Mouse (Mus musculus): ENCODE results near the gene Dnm3. TPM values are rescaled to one million over a fixed set of nuclear protein-coding genes. Genes with fewer than 3 reads are reported as not detected.
A peak's percentile ranks its signal among the peaks of the same experiment; 100 is the strongest.

Gene Dnm3
- polyA plus RNA-seq, 1 experiment: 8.2 TPM

DNA sequence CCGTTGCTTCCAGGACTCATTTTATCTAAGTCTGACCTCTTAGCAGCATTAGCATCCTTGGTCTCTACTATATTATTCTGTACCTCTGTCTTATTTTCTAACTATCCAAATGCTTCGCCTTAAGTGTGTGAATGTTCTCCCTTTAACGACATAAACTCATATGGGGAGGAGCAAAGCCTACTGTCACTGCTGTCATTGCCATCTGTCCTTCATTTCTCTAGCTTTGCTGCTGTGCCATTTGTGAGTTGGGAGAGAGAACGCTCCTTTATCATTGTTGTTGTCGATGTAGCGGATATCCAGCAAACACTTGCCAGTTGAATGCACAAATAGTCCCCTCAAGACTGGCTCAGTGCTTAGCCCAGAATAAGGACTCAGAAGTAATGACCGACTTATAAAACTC, 335.5 kb downstream of the Dnm3 start:
- 90% methylated on average over 7 of the region's 7 CpGs for WGBS

DNA sequence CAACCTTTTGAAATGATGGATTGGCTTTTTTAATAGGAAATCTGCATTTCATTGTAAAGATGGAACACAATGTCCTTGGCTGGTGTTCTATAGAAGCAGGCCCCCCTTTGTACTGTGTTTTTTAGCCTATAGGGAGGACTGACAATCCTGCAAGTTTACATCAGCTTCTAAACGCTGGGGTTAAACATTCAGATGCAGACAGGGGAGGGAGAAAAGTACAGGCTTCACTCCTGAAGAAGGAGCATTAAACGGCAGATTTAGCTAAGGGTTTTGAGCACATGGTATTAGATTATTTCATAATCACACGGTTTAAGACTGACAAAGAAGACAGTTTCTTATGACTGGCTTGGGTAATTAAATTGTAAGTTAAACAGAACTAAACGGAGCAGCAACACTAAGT, 341.5 kb downstream of the Dnm3 start:
- Histone ChIP-seq H3K27me3 (replicated peaks; ENCODE audit: control insufficient read depth, insufficient read depth, low read length) (no peaks in the 10 kb centered on the region), H3K36me3 (ENCODE audit: control insufficient read depth, insufficient read depth, low read length) (no peaks in the 10 kb centered on the region), H3K4me3 (ENCODE audit: insufficient read depth, low read depth, low read length) (no peak overlapping the region), H3K27ac (ENCODE audit: insufficient read depth, low read depth, low read length) (no peak overlapping the region), H3K4me1 (ENCODE audit: control insufficient read depth, insufficient read depth, low read length) (no peaks in the 10 kb centered on the region)
- no peak for DNase-seq
- TF ChIP-seq POLR2A (IDR thresholded peaks at IDR 0.05; ENCODE audit: low read depth, low read length): no peak
- no peak for TF ChIP-seq CTCF (conservative IDR thresholded peaks at IDR 0.05; ENCODE audit: insufficient read depth, insufficient read length, low read depth, low read length)
- 57% methylated on average over 4 of the region's 4 CpGs for WGBS

More for the DNA sequence above, 335.5 kb downstream of the Dnm3 start:
- no peak for DNase-seq
- H3K4me1 ChIP-seq (ENCODE audit: control insufficient read depth, insufficient read depth, low read length): no peaks in the 10 kb centered on the region
- no peak overlapping the region for H3K27ac ChIP-seq (ENCODE audit: insufficient read depth, low read depth, low read length)
- TF ChIP-seq CTCF (conservative IDR thresholded peaks at IDR 0.05; ENCODE audit: insufficient read depth, insufficient read length, low read depth, low read length) (no peak), POLR2A (IDR thresholded peaks at IDR 0.05; ENCODE audit: low read depth, low read length) (no peak)
- H3K27me3 ChIP-seq (replicated peaks; ENCODE audit: control insufficient read depth, insufficient read depth, low read length): no peaks in the 10 kb centered on the region
- H3K36me3 ChIP-seq (ENCODE audit: control insufficient read depth, insufficient read depth, low read length): no peaks in the 10 kb centered on the region
- H3K4me3 ChIP-seq (ENCODE audit: insufficient read depth, low read depth, low read length): no peak overlapping the region

DNA sequence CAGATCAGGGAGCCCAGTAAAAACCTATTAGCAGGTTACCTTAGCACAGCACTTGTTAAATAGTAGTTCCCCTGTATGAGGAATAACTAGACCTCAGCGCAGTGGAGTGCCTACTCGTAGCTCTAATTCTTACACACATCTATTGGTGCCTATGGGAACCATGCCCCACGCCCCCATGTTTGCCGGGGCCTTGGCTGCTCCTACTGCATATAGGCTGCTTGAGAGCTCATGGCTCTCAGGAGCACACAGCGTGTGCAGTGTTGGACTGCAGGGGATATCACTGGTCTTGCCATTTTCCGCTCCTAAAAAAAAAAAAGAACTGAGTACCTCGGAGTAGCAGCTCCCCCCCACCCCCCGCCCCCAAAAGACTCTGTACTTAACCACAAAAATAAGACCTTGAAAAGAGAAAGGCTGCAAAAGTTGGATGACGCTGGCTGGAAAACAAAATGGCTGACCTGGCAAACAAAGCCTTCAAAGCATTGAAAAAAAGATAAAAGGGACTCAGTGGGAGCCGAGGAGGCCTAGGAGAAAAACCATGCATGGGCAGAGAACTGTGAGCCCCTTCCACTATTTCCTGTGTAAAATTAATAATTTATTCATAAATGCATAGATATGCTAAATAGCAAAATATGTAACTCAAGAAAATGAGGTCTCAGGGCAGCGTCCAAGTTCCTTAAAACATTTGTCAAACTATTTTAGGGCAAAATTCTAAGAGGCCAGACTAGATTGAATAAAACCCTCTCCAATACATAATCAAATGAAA, 342.2 kb downstream of the Dnm3 start:
- Histone ChIP-seq H3K27ac (ENCODE audit: insufficient read depth, low read depth, low read length) (no peak overlapping the region), H3K27me3 (replicated peaks; ENCODE audit: control insufficient read depth, insufficient read depth, low read length) (no peaks in the 10 kb centered on the region), H3K4me1 (ENCODE audit: control insufficient read depth, insufficient read depth, low read length) (no peaks in the 10 kb centered on the region), H3K4me3 (ENCODE audit: insufficient read depth, low read depth, low read length) (no peak overlapping the region), H3K36me3 (ENCODE audit: control insufficient read depth, insufficient read depth, low read length) (no peaks in the 10 kb centered on the region)
- DNase-seq: no peak
- 90% methylated on average over 11 of the region's 11 CpGs for WGBS
- TF ChIP-seq CTCF (conservative IDR thresholded peaks at IDR 0.05; ENCODE audit: insufficient read depth, insufficient read length, low read depth, low read length) (no peak), POLR2A (IDR thresholded peaks at IDR 0.05; ENCODE audit: low read depth, low read length) (no peak)

DNA sequence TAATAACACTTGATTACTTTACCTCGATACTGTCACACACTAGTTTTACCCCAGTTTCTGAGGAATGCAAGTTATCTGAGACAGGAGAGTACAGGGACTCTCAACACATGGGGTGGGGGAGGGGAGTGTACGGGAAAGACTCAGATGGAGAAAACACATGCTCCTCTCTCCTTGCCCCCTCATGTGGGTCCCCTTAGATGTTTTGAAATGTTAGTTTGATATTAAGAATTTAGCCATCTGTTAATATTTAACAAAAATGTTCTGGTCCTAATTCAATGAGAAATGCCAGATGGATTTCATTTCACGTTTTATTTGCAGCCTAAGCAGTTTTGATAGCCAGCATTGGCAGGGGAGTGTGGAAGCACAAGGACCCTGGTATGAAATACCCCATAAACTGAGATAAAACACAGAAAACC, 343.2 kb downstream of the Dnm3 start:
- Histone ChIP-seq H3K27ac (ENCODE audit: insufficient read depth, low read depth, low read length) (no peak overlapping the region), H3K4me1 (ENCODE audit: control insufficient read depth, insufficient read depth, low read length) (no peaks in the 10 kb centered on the region), H3K36me3 (ENCODE audit: control insufficient read depth, insufficient read depth, low read length) (no peaks in the 10 kb centered on the region), H3K4me3 (ENCODE audit: insufficient read depth, low read depth, low read length) (no peak overlapping the region), H3K27me3 (replicated peaks; ENCODE audit: control insufficient read depth, insufficient read depth, low read length) (no peaks in the 10 kb centered on the region)
- DNase-seq: no peak
- WGBS: 54% methylated on average over 3 of the region's 3 CpGs
- TF ChIP-seq POLR2A (IDR thresholded peaks at IDR 0.05; ENCODE audit: low read depth, low read length) (no peak), CTCF (conservative IDR thresholded peaks at IDR 0.05; ENCODE audit: insufficient read depth, insufficient read length, low read depth, low read length) (no peak)

DNA sequence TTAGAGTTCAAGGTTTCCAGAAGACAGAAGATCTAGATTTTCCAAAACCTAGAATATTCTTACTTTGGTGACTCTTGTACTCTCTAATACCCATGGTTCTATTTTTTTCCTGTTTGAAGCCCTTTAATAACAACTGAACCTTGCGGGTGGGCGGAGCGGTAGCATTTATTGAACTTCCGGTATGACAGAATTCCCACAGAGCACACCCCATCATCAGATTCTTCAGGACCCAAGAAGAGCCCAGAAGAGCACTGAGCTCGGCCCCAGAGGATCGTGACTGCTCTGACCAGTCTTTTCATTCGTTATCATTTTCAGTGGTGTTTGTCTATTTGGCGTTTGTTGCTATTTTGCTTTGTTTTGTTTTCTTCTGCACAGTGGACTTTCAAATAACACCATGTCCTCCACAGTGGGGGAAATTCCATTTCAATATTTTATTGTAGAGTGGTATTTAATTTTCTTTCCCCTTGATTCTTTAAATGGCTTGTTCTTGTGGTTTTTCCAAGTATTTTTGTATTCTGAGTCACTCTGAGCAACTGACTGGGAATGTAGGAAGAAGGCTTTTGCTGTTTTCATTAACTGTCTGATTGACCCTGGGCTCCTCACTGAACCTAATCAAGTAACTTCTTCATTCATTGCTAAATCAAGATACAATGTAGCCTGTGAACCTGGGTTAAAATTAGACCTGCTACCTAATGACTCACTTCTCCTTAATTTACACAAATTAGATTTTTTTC, 344.8 kb downstream of the Dnm3 start:
- H3K4me1 ChIP-seq (ENCODE audit: control insufficient read depth, insufficient read depth, low read length): no peaks in the 10 kb centered on the region
- no peak for TF ChIP-seq POLR2A (IDR thresholded peaks at IDR 0.05; ENCODE audit: low read depth, low read length)
- TF ChIP-seq CTCF (conservative IDR thresholded peaks at IDR 0.05; ENCODE audit: insufficient read depth, insufficient read length, low read depth, low read length): no peak

DNA sequence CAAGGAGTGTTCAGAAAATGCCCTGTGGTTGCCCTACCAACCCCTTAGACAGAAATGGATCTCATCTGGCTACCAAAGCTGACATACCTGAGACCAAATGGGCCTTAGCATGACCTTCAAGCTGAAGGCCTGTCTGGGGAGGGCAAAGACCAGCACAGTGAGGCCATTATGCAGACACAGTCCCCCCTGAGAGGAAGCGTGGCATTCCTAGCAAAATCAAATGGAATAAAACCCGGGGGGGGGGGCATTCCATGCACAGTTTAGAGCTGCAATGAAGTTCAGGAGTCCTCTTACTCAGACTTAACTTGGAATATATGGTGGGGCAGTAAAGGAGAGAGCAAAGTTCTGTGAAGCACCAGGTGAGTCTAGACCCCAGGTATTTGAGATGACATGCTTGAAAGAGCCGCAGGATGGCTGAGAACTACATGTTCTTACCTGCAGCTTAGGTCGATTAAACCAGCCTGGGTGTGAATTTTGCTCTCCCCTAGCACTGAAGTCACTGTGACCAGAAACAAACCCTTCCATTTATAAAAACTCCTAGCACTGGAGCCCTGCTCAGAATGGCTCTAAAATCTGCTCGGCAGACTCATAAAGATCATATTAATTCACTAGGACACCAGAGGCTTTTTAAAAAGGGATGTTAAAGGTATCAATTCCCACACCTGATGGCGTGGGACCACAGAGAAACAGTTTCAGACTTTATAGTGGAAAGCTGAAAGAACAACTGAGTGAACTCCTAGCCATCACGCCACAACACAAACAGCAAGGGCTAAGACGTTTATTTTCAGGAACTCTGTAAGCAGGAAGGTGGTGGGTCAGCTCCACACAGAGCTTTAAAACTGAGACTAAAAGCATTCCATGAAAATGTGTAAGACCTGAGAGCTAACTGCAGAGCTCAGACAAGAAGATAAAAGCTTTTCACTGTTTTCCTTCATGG, 350.7 kb downstream of the Dnm3 start:
- H3K4me1 ChIP-seq (ENCODE audit: control insufficient read depth, insufficient read depth, low read length): no peaks in the 10 kb centered on the region
- H3K27me3 ChIP-seq (replicated peaks; ENCODE audit: control insufficient read depth, insufficient read depth, low read length): no peaks in the 10 kb centered on the region
- TF ChIP-seq POLR2A (IDR thresholded peaks at IDR 0.05; ENCODE audit: low read depth, low read length): no peak
- no peak for TF ChIP-seq CTCF (conservative IDR thresholded peaks at IDR 0.05; ENCODE audit: insufficient read depth, insufficient read length, low read depth, low read length)
- peak overlapping the region; percentile 26; the same call in 1 of the 2 replicates for H3K27ac ChIP-seq (ENCODE audit: insufficient read depth, low read depth, low read length)
- 64% methylated on average over 8 of the region's 8 CpGs for WGBS
- DNase-seq: peak; percentile 17
- no peaks in the 10 kb centered on the region for H3K36me3 ChIP-seq (ENCODE audit: control insufficient read depth, insufficient read depth, low read length)
- no peak overlapping the region for H3K4me3 ChIP-seq (ENCODE audit: insufficient read depth, low read depth, low read length)

More for the DNA sequence above, 344.8 kb downstream of the Dnm3 start:
- Histone ChIP-seq H3K27me3 (replicated peaks; ENCODE audit: control insufficient read depth, insufficient read depth, low read length) (no peaks in the 10 kb centered on the region), H3K36me3 (ENCODE audit: control insufficient read depth, insufficient read depth, low read length) (no peaks in the 10 kb centered on the region), H3K4me3 (ENCODE audit: insufficient read depth, low read depth, low read length) (no peak overlapping the region), H3K27ac (ENCODE audit: insufficient read depth, low read depth, low read length) (no peak overlapping the region)
- 89% methylated on average over 8 of the region's 8 CpGs for WGBS
- peak; percentile 10 for DNase-seq

Measured in kidney, adult 2 months (tissue).